Mouse (Mus musculus) midbrain, embryonic 11.5 days (tissue): ENCODE measurements around the gene Gtf2i. TPM values are rescaled to one million over a fixed set of nuclear protein-coding genes. Genes with fewer than 3 reads are reported as not detected.

Experiments
- ATAC-seq: fragments of 200-750 bp; cut with Nextera tagmentation; 2 replicates; pipeline ENCODE4 v1.8.0; 2017; ENCODE audit warnings: moderate TSS enrichment, moderate library complexity; ENCODE audit not compliant: low FRiP score
- DNase-seq: peaks from one replicate; pipeline ENCODE4 v3.0.0; 2015; ENCODE audit warnings: low spot score; ENCODE audit errors: missing footprints
- H3K27ac ChIP-seq: fragments of 300-500 bp; sonication (generic); 2 replicates; pipeline ENCODE4 v1.5.1; 2014; ENCODE audit warnings: low read depth, low read length
- H3K27me3 ChIP-seq: fragments of 300-500 bp; sonication (generic); 2 replicates; pipeline ENCODE4 v1.6.1; 2014; ENCODE audit warnings: mild to moderate bottlenecking, low read length, moderate library complexity, mixed read lengths; ENCODE audit not compliant: control insufficient read depth, insufficient read depth
- H3K36me3 ChIP-seq: fragments of 300-500 bp; sonication (generic); 2 replicates; pipeline ENCODE4 v1.6.1; 2014; ENCODE audit warnings: mild to moderate bottlenecking, low read length, moderate library complexity, mixed read lengths; ENCODE audit not compliant: control insufficient read depth, insufficient read depth
- H3K4me1 ChIP-seq: fragments of 300-500 bp; sonication (generic); 2 replicates; pipeline ENCODE4 v1.6.1; 2014; ENCODE audit warnings: low read length; ENCODE audit not compliant: control insufficient read depth, insufficient read depth
- H3K4me2 ChIP-seq: fragments of 300-500 bp; sonication (generic); 2 replicates; pipeline ENCODE4 v1.6.1; 2014; ENCODE audit warnings: mild to moderate bottlenecking, moderate library complexity
- H3K4me3 ChIP-seq: fragments of 300-500 bp; sonication (generic); 2 replicates; pipeline ENCODE4 v1.5.1; 2014; ENCODE audit warnings: low read depth, low read length
- H3K9ac ChIP-seq: fragments of 300-500 bp; sonication (generic); 2 replicates; pipeline ENCODE4 v1.6.1; 2014; ENCODE audit warnings: low read length
- H3K9me3 ChIP-seq: fragments of 300-500 bp; sonication (generic); 2 replicates; pipeline ENCODE4 v1.6.1; 2016; ENCODE audit warnings: low read length; ENCODE audit not compliant: control insufficient read depth
- WGBS: fragments of 180-500 bp; shearing (Covaris S2); extraction: QIAGEN DNeasy Blood & Tissue Kit; methylation state at CpG from one replicate; pipeline ENCODE4 v1.1.7; 2014; 5-methylcytosine and 5-hydroxymethylcytosine counted together
- microRNA-seq: library from miRNA; unstranded; fragments of <30 nt; microRNA quantifications from one replicate; pipeline ENCODE4, GENCODE M21; 2017
- polyA plus RNA-seq: library from polyadenylated mRNA; unstranded; fragments of >200 nt; fragmentation: Nextera tagmentation; extraction: Ambion mirVana; gene quantifications from 2 replicates; pipeline ENCODE4 v1.2.1, GENCODE M21; 2014

The Gtf2i gene
- polyA plus RNA-seq, 1 experiment from 2014 or later, result 190 TPM

GRCm38 (mm10) chr5:134193664-134194063 lies 120.9 kb downstream of the Gtf2i start:
- peaks cover 5% of the 10 kb centered on the region; the same call in 1 of the 2 replicates for H3K36me3 ChIP-seq
- WGBS, result 89% methylated on average over 8 of the region's 8 CpGs

DNA sequence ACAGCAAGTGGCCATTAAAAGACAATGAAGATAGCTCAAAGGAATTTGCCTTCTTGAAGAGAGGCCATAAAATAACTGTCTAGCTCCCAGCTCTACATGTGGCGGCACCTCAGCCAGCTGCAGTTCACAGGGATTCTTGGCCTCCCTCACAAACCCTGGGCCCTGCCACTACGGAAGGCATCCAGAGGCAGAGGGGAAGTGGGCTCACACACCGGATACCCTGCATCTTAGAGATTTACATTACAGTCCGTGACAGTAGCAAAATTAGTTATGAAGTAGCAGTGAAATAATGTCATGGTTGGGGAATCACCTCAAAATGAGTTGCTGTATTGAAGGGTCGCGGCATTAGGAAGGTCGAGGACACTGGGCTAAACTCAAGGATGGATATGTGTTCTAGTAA lies 126.0 kb downstream of the Gtf2i start:
- H3K9me3 ChIP-seq, result no peaks in the 10 kb centered on the region
- ATAC-seq (no peak), DNase-seq (peak; percentile 54)
- WGBS, result 92% methylated on average over 7 of the region's 7 CpGs
- H3K4me1 ChIP-seq, result peaks cover under 1% of the 10 kb centered on the region; the same call in 1 of the 2 replicates
- H3K27ac ChIP-seq, result no peak overlapping the region
- H3K4me3 ChIP-seq, result no peak overlapping the region
- H3K4me2 ChIP-seq, result no peak overlapping the region
- no peak overlapping the region for H3K9ac ChIP-seq
- no peaks in the 10 kb centered on the region; the same call in 1 of the 2 replicates for H3K36me3 ChIP-seq
- H3K27me3 ChIP-seq, result no peaks in the 10 kb centered on the region

More at GRCm38 (mm10) chr5:134193664-134194063, 120.9 kb downstream of the Gtf2i start:
- no peak overlapping the region for H3K9ac ChIP-seq
- no peaks in the 10 kb centered on the region for H3K4me1 ChIP-seq
- no peaks in the 10 kb centered on the region for H3K27me3 ChIP-seq
- H3K9me3 ChIP-seq, result no peaks in the 10 kb centered on the region
- ATAC-seq (no peak), DNase-seq (peak; percentile 19)
- H3K27ac ChIP-seq, result no peak overlapping the region
- H3K4me2 ChIP-seq, result no peak overlapping the region
- H3K4me3 ChIP-seq, result no peak overlapping the region

Small RNA genes within 50 kb of the gene (microRNA-seq; reads per million reads assigned to microRNA genes)
- gene Mir3965, result not detected

Other genes starting within 250 kb of the Gtf2i start
- gene Castor2, start 215.0 kb downstream of the Gtf2i start, polyA plus RNA-seq, result 10.8 and 11.7 TPM in 2 replicates
- gene Rcc1l, start 138.0 kb downstream of the Gtf2i start, polyA plus RNA-seq, result 24.5 and 27.5 TPM in 2 replicates
- 6.6 and 7.4 TPM in 2 replicates for gene Gtf2ird2, start 130.7 kb downstream of the Gtf2i start, polyA plus RNA-seq
- gene Ncf1, start 85.1 kb downstream of the Gtf2i start, polyA plus RNA-seq, result 2.0 and 3.1 TPM in 2 replicates
- gene Gtf2ird1, start 142.0 kb upstream of the Gtf2i start, polyA plus RNA-seq, result 86.5 and 88.1 TPM in 2 replicates
- 5.6 and 5.8 TPM in 2 replicates for gene Clip2, start 237.7 kb upstream of the Gtf2i start, polyA plus RNA-seq
- 0.30 TPM in 1 of 2 replicates, not detected in the other for gene Syna, start 245.4 kb upstream of the Gtf2i start, polyA plus RNA-seq